Mouse (Mus musculus) bone marrow, adult 2 months (tissue): ENCODE data around the gene Gpld1.

Source experiments
- CTCF ChIP-seq: fragments of 200-500 bp; IDR thresholded peaks from 2 replicates; pipeline ENCODE4 v1.5.1; 2011; ENCODE audit warnings: low read length, control low read depth; ENCODE audit not compliant: control insufficient read depth, insufficient read depth
- POLR2A ChIP-seq: fragments of 200-500 bp; IDR thresholded peaks from 2 replicates; pipeline ENCODE4 v1.6.1; 2011; ENCODE audit warnings: low read depth, mild to moderate bottlenecking, control low read depth, low read length, borderline replicate concordance; ENCODE audit not compliant: control insufficient read depth

- TF ChIP-seq POLR2A (no peak), CTCF (no peak)
These were observed 50.2 kb downstream of the Gpld1 start for GRCm38 (mm10) chr13:24993160-24993559.
